Mouse (Mus musculus): Measurements from ENCODE around the gene Vps37d. TPM values are rescaled to one million over a fixed set of nuclear protein-coding genes. Genes with fewer than 3 reads are reported as not detected.
"Not testable (repeated sequence)": the region's sequence is repeated elsewhere in the genome, so short reads cannot be mapped to it uniquely, and the experiment has no call there.

Gene Vps37d
- polyA plus RNA-seq, 1 experiment = 7.3 TPM

DNA sequence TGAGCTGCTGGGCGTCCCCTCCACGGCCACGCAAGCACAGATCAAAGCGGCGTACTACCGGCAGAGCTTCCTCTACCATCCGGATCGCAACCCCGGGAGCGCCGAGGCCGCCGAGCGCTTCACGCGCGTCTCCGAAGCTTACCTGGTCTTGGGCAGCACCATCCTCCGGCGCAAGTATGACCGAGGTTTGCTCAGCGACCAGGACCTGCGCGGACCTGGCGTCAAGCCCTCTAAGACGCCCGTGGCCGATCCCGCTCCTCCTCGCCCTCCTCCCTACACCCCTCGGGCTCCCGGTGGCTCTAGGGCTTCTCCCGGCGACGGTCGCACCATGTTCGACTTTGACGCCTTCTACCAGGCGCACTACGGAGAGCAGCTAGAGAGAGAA, 13.7 kb downstream of the Vps37d start:
- H3K4me1 ChIP-seq (ENCODE audit: control insufficient read depth, insufficient read depth, low read length) = peaks cover 7% of the 10 kb centered on the region; the same call in 1 of the 2 replicates
- under 1% methylated on average over 40 of the region's 40 CpGs for WGBS

DNA sequence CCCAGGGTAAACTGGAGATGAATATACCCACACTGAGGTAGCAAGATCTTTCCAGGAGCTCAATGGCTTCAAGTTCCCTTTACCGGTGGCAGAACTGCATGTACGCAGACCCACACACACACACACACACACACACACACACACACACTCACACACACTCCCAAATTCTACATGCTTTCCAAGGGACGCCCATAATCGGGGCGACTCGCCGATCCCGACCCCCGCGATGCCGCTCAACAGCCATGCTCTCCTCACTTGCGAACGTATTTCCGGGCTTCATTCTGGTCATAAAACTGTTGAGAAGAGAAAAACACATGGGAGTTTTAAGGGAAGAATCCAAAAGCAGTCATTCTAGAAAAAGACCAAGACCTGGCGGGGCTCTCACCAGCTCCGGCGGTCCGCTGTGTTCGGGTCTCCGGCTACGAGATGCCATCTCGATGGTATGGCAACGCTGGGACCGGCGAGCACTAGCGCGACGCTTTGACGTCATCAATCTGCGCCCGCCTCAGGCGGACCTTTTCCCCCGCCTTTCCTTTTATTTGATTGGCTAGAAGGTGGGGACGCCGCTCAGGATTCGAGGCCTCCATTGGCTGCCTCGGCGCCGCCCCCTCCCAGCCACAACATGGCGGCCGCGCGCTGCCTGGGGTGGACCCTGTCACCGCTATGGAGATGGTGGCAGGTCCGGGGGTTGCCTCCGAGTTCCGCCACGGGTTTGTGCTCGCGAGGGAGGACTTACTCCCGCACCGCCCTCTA, 14.3 kb downstream of the Vps37d start, which contains the start of gene Dnajc30:
Gene Dnajc30, plus strand, starts transcription at position 574 of the 753 bp plus-strand sequence.
- peaks cover 7% of the 10 kb centered on the region; the same call in 1 of the 2 replicates for H3K4me1 ChIP-seq (ENCODE audit: control insufficient read depth, insufficient read depth, low read length)
- under 1% methylated on average over 52 of the region's 52 CpGs for WGBS
- peak within 1 kb of the TSS; percentile 81 for H3K27ac ChIP-seq (ENCODE audit: insufficient read depth, low read depth, low read length)
- no peak for TF ChIP-seq CTCF (conservative IDR thresholded peaks at IDR 0.05; ENCODE audit: insufficient read depth, insufficient read length, low read depth, low read length)
- no peak for TF ChIP-seq POLR2A (IDR thresholded peaks at IDR 0.05; ENCODE audit: low read depth, low read length)
- DNase-seq = peak; percentile 98
- H3K27me3 ChIP-seq (replicated peaks; ENCODE audit: control insufficient read depth, insufficient read depth, low read length) = no peaks in the 10 kb centered on the region
- H3K4me3 ChIP-seq (ENCODE audit: insufficient read depth, low read depth, low read length) = peak within 1 kb of the TSS; percentile 96
- H3K36me3 ChIP-seq (ENCODE audit: control insufficient read depth, insufficient read depth, low read length) = peaks cover 2% of the 10 kb centered on the region; the same call in 1 of the 2 replicates

More for the DNA sequence above, 13.7 kb downstream of the Vps37d start:
- TF ChIP-seq CTCF (conservative IDR thresholded peaks at IDR 0.05; ENCODE audit: insufficient read depth, insufficient read length, low read depth, low read length) (no peak), POLR2A (IDR thresholded peaks at IDR 0.05; ENCODE audit: low read depth, low read length) (no peak)
- H3K27me3 ChIP-seq (replicated peaks; ENCODE audit: control insufficient read depth, insufficient read depth, low read length) = no peaks in the 10 kb centered on the region
- DNase-seq = no peak
- peak overlapping the region; percentile 81 for H3K27ac ChIP-seq (ENCODE audit: insufficient read depth, low read depth, low read length)
- H3K4me3 ChIP-seq (ENCODE audit: insufficient read depth, low read depth, low read length) = peak overlapping the region; percentile 96
- peaks cover 2% of the 10 kb centered on the region; the same call in 1 of the 2 replicates for H3K36me3 ChIP-seq (ENCODE audit: control insufficient read depth, insufficient read depth, low read length)

DNA sequence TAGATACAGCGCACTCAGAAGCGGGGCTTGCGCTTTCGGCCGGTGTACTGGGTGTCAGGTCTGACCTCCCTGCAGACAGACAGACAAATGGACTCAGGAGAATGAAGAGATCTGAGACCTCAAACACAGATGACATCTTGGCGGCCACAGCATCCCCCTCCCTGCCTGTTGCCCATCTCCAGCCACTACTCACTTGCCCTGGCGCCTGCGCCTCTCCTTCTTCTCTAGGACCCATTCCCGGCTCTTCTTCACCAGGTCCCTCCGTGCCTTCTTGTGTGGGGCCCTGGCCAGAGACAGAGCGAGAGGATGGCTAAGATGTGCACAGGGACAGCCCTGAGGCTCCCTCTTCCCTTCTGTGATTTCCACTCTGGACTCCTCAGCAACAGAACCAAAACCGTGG, 24.7 kb downstream of the Vps37d start:
- no peak overlapping the region for H3K27ac ChIP-seq (ENCODE audit: insufficient read depth, low read depth, low read length)

GRCm38 (mm10) chr5:135049268-135049667, 28.8 kb downstream of the Vps37d start:
- DNase-seq; H3K27me3 ChIP-seq (replicated peaks; ENCODE audit: control insufficient read depth, insufficient read depth, low read length); H3K36me3 ChIP-seq (ENCODE audit: control insufficient read depth, insufficient read depth, low read length); H3K4me3 ChIP-seq (ENCODE audit: insufficient read depth, low read depth, low read length); H3K27ac ChIP-seq (ENCODE audit: insufficient read depth, low read depth, low read length); H3K4me1 ChIP-seq (ENCODE audit: control insufficient read depth, insufficient read depth, low read length): not testable (repeated sequence)
- 98% methylated on average over 6 of the region's 6 CpGs for WGBS

More for the DNA sequence above, 24.7 kb downstream of the Vps37d start:
- DNase-seq = no peak
- H3K4me3 ChIP-seq (ENCODE audit: insufficient read depth, low read depth, low read length) = no peak overlapping the region
- H3K27me3 ChIP-seq (replicated peaks; ENCODE audit: control insufficient read depth, insufficient read depth, low read length) = no peaks in the 10 kb centered on the region
- no peaks in the 10 kb centered on the region; the same call in 1 of the 2 replicates for H3K36me3 ChIP-seq (ENCODE audit: control insufficient read depth, insufficient read depth, low read length)
- WGBS = 91% methylated on average over 12 of the region's 12 CpGs
- H3K4me1 ChIP-seq (ENCODE audit: control insufficient read depth, insufficient read depth, low read length) = no peaks in the 10 kb centered on the region
- TF ChIP-seq POLR2A (IDR thresholded peaks at IDR 0.05; ENCODE audit: low read depth, low read length) (no peak), CTCF (conservative IDR thresholded peaks at IDR 0.05; ENCODE audit: insufficient read depth, insufficient read length, low read depth, low read length) (no peak)

- DNase-seq = no peak
- Histone ChIP-seq H3K4me1 (ENCODE audit: control insufficient read depth, insufficient read depth, low read length) (no peaks in the 10 kb centered on the region), H3K27me3 (replicated peaks; ENCODE audit: control insufficient read depth, insufficient read depth, low read length) (no peaks in the 10 kb centered on the region), H3K4me3 (ENCODE audit: insufficient read depth, low read depth, low read length) (no peak overlapping the region), H3K36me3 (ENCODE audit: control insufficient read depth, insufficient read depth, low read length) (no peaks in the 10 kb centered on the region), H3K27ac (ENCODE audit: insufficient read depth, low read depth, low read length) (no peak overlapping the region)
- TF ChIP-seq POLR2A (IDR thresholded peaks at IDR 0.05; ENCODE audit: low read depth, low read length) (no peak), CTCF (conservative IDR thresholded peaks at IDR 0.05; ENCODE audit: insufficient read depth, insufficient read length, low read depth, low read length) (no peak)
- 91% methylated on average over 5 of the region's 5 CpGs for WGBS
Observed at GRCm38 (mm10) chr5:135048539-135048938, 29.5 kb downstream of the Vps37d start.

DNA sequence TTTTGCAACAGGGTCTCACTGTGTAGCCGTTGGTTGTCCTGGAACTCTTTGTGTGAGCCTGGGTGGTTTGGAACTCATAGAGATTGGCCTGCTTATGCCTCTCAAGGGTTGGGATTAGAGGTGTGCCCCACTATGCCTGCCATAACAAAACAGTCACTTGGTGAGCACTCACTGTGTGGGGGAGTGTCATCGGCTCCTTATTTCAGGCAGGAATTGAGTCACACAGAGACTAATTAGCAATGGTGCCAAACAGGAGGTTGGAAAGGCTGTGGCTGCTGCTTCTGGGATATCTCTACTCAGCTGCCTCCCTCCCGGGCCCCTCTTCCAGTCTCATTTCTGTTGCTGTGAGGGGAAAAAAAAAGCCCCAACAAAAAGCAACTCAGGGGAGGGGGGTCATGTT, 33.5 kb downstream of the Vps37d start:
- no peaks in the 10 kb centered on the region for H3K36me3 ChIP-seq (ENCODE audit: control insufficient read depth, insufficient read depth, low read length)
- no peak overlapping the region for H3K27ac ChIP-seq (ENCODE audit: insufficient read depth, low read depth, low read length)
- DNase-seq = no peak
- no peaks in the 10 kb centered on the region for H3K27me3 ChIP-seq (replicated peaks; ENCODE audit: control insufficient read depth, insufficient read depth, low read length)
- H3K4me1 ChIP-seq (ENCODE audit: control insufficient read depth, insufficient read depth, low read length) = no peaks in the 10 kb centered on the region
- WGBS = 87% methylated on average over 3 of the region's 3 CpGs
- H3K4me3 ChIP-seq (ENCODE audit: insufficient read depth, low read depth, low read length) = no peak overlapping the region
- TF ChIP-seq CTCF (conservative IDR thresholded peaks at IDR 0.05; ENCODE audit: insufficient read depth, insufficient read length, low read depth, low read length) (no peak), POLR2A (IDR thresholded peaks at IDR 0.05; ENCODE audit: low read depth, low read length) (no peak)

GRCm38 (mm10) chr5:135042105-135042788, 35.8 kb downstream of the Vps37d start:
- no peak overlapping the region for H3K27ac ChIP-seq (ENCODE audit: insufficient read depth, low read depth, low read length)
- H3K4me1 ChIP-seq (ENCODE audit: control insufficient read depth, insufficient read depth, low read length) = no peaks in the 10 kb centered on the region
- no peaks in the 10 kb centered on the region for H3K27me3 ChIP-seq (replicated peaks; ENCODE audit: control insufficient read depth, insufficient read depth, low read length)
- 61% methylated on average over 21 of the region's 21 CpGs for WGBS
- TF ChIP-seq POLR2A (IDR thresholded peaks at IDR 0.05; ENCODE audit: low read depth, low read length) (no peak), CTCF (conservative IDR thresholded peaks at IDR 0.05; ENCODE audit: insufficient read depth, insufficient read length, low read depth, low read length) (no peak)
- no peak overlapping the region for H3K4me3 ChIP-seq (ENCODE audit: insufficient read depth, low read depth, low read length)
- no peak for DNase-seq
- no peaks in the 10 kb centered on the region for H3K36me3 ChIP-seq (ENCODE audit: control insufficient read depth, insufficient read depth, low read length)

Measured in kidney, adult 2 months (tissue).